Mouse (Mus musculus) kidney, postnatal 36 days (tissue): ENCODE results near the gene Snx3.

ENCODE experiments used
- DNase-seq, 2 experiments: peaks; one replicate each; pipeline ENCODE4 v3.0.0; 2021 to 2022; ENCODE audit warnings: mixed read lengths in 2 of 2

Gene Snx3

GRCm38 (mm10) chr10:42501775-42502348 is at the start of gene Snx3:
Gene Snx3 (plus strand): TSS chr10:42502030.
- peak; percentile 97 to 98 for DNase-seq

DNA sequence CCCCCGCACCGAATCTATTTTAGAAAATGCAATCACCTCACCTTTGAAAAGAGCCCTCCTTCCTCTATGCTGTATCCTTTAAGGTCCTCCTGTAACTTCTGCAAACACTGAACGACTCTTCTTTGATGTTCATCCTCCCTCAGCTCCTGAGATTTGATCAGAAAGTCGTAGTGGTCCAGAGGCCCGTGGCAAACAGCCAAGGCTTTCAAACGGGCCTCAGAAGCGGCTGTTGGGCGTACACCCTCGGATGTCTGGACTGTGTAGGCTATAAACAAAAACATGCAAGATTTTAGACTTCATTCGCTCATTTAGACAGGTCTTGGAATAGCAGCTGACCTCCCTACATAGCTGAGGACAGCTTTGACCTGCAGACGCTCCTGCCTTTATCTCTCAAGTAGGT is 47.6 kb upstream of the Snx3 start:
- DNase-seq, result no peak

- DNase-seq, result no peak
Observed at GRCm38 (mm10) chr10:42454690-42455089, 47.1 kb upstream of the Snx3 start.

DNA sequence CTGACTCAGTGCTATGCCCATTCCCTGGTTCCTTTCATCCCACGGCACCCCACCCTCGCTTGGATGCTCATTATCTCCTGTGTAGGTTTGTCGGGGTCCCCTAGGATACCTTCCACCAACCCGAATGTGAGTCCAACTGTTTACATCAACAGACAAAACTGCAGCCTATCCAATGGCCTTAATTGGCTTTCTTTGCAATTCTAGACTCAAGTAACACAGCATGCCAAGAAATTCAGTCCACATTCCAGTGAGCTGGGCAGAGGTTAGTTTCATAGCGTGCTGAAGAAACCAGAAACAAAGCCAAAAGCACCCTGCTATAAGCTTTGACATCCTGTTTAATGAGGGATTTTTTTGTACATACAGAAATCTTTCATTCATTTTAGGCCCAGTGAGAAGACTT is 45.8 kb upstream of the Snx3 start:
- peak in 1 of 2 experiments; percentile 16 for DNase-seq

DNA sequence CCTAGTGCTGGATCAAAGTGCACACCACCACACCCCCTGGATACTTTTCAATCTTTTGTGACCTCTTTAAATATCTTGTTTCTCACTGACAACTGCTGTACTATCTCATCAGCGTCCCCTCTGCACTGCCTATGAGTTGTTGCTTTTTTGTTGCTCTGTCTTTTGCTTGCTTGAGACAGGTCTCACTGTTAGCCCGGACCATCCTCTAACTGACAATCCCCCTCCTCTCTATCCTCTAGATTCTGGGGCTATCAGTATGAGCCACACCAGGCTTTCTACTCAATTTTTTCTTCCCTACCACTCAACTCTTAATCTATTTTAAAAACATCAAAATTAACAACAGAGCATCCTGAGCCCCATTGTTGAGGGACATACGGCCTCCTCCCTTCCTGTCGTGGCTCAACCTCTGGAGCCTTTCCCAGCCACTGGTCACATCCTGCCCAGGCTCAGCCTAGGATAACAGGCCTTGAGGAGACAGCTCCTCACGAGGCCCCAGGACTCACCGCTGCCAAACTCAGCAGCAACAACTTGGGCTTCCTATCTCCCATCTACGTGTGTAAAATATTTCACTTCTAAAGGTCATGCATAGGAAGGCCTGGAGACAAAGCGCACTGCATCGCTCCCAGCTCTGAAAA is 44.2 kb upstream of the Snx3 start:
- DNase-seq, result peak; percentile 78 to 84

DNA sequence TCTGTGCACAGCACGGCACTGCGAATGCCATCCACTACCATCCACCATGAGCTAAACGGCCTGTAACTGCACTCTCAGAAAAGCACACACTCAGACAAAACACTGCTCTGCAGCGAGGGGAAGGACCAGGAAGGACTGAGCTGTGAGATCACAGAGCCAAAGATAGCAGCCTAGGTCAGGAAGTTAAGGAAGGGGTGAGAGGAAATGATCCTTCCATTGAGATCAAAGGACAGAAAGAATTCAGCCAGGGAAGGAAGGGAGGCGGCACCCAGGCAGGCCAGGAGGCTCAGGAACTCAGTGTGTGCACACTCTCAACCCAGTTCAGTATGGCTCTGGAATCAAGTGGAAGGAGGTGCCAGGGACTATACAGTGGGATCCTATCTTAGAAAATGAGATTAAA is 37.6 kb upstream of the Snx3 start:
- peak; percentile 39 to 63 for DNase-seq

GRCm38 (mm10) chr10:42464805-42465204 is 37.0 kb upstream of the Snx3 start:
- no peak for DNase-seq

GRCm38 (mm10) chr10:42474946-42475514 is 26.8 kb upstream of the Snx3 start:
- no peak for DNase-seq

DNA sequence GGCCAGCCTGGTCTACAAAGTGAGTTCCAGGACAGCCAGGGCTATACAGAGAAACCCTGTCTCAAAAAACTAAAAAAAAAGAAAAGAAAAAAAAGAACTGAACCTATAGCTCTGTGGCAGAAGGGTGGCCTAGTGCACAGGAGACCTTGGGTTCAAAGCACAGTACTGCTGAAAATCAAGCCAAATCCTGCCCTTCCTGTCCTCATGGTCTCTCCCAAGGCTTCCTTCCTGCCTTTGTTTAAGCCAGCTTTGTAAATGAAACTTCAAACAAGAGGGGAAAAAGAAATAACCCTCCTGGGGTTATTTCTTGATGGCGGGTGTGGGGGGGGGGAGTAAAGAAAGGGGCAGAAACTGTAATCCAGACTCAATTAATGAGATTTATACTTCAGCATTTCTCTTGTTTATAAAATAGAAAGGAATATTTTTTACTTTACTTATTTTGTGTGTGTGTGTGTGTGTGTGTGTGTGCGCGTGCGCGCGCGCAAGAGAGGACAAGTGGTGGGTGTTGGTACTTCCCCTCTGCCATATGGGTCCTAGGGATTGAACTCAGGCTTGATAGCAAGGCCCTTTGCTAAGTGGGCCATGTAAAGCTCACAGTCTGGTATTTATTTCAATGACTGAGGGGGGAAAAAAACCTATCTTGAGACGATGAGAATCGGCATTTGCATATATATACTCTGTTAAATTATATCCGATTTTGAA is 24.9 kb upstream of the Snx3 start:
- peak; percentile 28 to 59 for DNase-seq

GRCm38 (mm10) chr10:42477550-42478340 is 24.1 kb upstream of the Snx3 start:
- peak in 1 of 2 experiments; percentile 31 for DNase-seq

DNA sequence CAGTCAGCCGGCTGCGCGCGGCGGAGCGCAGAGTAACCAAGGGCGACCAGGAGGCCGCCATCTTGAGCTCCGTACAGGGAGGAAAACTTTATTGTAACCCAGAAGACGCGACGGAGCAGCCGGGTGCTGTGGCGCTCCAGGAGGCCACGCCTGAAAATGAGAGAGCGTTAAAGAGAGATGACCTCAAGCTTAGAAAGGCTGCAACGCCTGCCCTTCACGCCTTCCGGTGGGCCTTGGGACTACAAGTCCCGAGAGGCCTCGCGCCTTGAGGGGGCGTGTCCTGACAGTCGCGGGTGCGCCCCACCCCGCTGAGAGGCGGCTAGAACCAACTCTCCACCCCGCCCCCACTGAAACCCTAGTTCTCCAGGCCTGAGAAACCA is 23.5 kb upstream of the Snx3 start, which contains the start of gene Afg1l:
Gene Afg1l, minus strand, starts transcription at position 225 of the 380 bp plus-strand sequence.
- peak; percentile 98 to 99 for DNase-seq

GRCm38 (mm10) chr10:42480719-42481118 is 21.1 kb upstream of the Snx3 start:
- DNase-seq, result no peak

- no peak for DNase-seq
Observed at GRCm38 (mm10) chr10:42488606-42489296, 13.1 kb upstream of the Snx3 start.

- no peak for DNase-seq
Observed at GRCm38 (mm10) chr10:42491158-42491557, 10.7 kb upstream of the Snx3 start.

- DNase-seq, result no peak
Observed at GRCm38 (mm10) chr10:42492027-42492771, 9.6 kb upstream of the Snx3 start.

GRCm38 (mm10) chr10:42493000-42493399 is 8.8 kb upstream of the Snx3 start:
- peak in 1 of 2 experiments; percentile 25 for DNase-seq

- peak; percentile 23 to 42 for DNase-seq
Observed at GRCm38 (mm10) chr10:42500611-42501010, 1.2 kb upstream of the Snx3 start.

DNA sequence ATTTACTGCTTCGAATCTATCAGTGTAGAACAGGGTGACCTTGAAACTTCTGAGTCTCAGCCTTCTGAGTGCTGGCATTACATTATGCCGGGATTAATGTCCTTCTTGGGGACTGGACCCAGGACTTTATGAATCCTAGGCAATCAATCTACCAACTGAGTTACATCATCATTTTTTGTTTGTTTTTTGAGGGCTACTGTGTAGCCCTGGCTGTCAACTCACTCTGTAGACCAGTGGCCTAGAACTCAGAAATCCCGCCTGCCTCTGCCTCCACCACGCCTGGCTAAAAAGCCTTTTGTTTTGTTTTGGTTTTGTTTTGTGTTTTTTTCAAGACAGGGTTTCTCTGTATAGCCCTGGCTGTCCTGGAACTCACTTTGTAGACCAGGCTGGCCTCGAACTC is 669 bp upstream of the Snx3 start:
- DNase-seq, result no peak

DNA sequence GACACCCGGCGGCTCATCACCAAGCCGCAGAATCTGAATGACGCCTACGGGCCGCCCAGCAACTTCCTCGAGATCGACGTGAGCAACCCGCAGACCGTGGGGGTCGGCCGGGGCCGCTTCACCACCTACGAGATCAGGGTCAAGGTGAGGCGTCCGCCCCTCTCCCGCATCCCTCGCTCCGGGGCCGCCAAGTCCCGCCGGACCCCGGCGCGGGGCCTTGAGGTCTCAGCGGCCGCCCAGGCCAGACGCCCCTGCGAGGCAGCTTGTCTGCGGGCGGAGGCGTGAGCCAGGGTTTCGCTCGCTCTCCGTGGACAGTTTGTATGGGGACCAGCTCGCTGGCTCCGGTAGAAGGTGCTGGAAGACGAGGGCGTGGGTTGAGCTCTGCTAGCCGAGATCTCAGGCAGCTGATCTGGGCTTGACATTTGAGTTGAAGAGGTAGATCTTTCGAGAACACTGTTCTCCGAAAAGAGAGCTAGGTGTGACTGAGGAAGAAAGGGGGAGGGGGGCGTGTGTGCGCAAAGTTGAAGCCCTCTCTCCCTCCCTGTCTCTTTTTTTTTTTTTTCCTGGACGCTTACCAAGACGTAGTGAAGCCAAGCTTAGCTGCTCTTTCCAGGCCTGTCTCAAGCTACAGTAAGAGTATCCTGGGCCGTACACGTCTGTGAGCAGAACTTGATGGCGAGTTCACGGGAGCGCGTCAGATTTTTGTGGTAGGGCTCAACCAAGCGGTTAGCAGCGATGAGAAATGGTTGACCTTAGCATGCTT is 700 bp downstream of the Snx3 start:
- DNase-seq, result peak; percentile 60 to 66

DNA sequence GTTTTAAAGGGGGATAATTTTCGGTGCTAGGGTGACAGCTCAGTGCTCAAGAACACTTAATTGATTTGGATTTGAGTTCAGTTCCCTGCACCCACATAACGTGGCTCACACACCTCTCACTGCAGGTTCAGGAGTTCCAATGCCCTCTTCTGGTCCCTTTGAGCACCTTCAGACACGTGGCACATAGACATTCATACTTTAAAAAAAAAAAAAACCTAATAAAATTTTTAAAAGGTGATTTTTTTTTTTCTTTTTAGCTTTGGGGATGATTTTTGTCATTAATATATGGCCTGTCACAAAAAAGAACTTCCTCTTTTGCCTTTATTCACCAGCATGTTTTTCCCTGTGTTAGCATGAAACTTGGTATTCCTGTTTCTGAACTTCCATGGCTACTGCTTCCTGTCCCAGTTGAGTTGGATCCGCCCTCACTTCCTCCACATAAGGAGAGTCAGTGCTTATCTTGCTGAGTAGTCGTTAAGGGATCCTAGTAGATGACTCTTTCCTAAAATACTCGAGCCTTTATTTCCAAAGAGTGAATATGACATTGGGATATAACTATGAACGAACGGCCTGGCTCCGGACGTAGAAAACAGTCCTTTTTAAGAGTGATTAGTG is 2.4 kb downstream of the Snx3 start:
- DNase-seq, result peak in 1 of 2 experiments; percentile 21
